Mouse (Mus musculus) frontal cortex, adult (tissue): ENCODE measurements at regions not wholly inside any gene's neighbourhood (a gene's known extent, or its start where the extent isn't known, plus 50 kb on each side); places are given as distances from the start of the nearest gene placed in this dataset.

ENCODE experiments used
- ATAC-seq: cut with Nextera tagmentation; 2 replicates; pipeline ENCODE4 v1.9.2; 2017; ENCODE audit warnings: mild to moderate bottlenecking, moderate library complexity, mixed read lengths; ENCODE audit not compliant: low TSS enrichment

DNA sequence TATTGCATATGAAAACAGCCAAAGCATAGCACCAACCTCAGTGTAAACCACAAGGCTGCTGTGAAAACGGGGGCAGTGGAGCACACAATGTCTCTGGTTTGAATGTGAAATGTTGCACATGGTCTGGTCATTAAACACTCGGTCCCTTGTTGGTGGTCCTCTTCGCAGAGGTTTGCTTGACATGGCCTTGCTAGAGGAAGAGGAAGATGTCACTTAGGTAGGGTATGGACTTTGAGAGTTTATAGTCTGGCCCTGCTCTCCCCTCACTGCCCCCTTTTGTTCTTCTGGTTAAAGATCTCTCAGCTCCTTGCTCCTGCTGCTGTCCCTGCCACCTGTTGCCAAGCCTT lies 125.9 kb upstream of the Ift57 start:
- no peak for ATAC-seq

DNA sequence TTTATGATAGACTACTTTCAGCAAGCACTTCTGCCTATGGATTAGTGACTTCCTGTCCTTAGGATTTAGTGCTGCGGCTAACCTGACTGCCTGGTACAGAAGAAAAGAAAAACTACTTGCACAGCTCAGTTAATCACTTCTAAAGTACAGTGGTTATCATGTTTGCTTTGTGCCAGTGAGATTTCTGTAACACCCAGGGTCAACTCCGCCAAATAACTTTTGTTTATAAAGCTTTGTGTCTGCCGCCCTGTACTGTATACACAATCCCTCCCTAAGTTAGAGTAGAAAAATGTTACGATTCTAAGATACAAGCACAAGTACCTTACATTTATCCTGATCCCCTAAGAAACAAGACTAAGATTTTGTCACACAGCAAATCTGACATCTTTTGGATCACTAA lies 120.1 kb upstream of the Ift57 start:
- no peak for ATAC-seq

DNA sequence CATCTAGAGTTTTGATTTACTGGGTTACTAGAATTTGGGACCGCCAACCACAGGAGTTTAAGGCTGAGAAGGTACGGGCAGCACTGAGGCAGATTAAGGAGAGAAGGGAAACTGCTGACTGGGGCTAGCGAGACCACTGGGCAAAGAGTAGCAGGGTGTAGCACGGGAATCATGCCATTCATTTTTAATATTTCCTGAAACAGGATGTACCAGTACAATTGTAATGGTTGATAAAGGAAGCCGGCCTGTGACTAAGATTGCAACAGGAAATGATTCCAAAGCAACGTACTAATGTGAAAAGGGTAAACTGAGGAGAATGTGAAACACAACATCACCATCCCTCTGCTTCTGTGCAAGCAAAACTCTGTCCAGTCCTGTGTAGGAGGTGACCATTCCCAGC lies 118.3 kb upstream of the Ift57 start:
- no peak for ATAC-seq

GRCm38 (mm10) chr16:49606500-49606899 lies 92.5 kb upstream of the Ift57 start:
- ATAC-seq: peak; percentile 92

DNA sequence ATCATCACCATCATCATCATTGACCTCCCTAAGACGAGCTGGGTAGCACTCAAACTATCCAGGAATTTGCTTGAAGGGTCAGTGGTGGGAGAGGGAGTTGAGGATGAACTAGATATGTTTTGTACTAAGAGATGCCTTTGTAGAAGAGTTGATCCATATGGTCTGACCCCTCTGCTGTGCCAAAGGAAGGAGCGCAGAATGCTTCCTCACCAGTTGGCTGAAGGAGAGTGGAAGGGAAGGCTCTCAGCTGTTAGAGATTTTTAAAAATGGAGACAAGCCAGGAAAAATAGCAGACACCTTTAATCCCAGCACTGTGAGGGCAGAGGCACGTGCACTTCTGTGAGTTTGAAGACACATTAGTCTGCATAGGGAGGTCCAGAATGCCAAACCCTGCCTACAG lies 84.2 kb upstream of the Ift57 start:
- ATAC-seq: no peak

GRCm38 (mm10) chr16:49615342-49616020 lies 83.6 kb upstream of the Ift57 start:
- ATAC-seq: peak; percentile 86

GRCm38 (mm10) chr16:49616263-49616872 lies 82.7 kb upstream of the Ift57 start:
- peak; percentile 56 for ATAC-seq

GRCm38 (mm10) chr16:49633502-49633901 lies 65.5 kb upstream of the Ift57 start:
- ATAC-seq: peak; percentile 95

DNA sequence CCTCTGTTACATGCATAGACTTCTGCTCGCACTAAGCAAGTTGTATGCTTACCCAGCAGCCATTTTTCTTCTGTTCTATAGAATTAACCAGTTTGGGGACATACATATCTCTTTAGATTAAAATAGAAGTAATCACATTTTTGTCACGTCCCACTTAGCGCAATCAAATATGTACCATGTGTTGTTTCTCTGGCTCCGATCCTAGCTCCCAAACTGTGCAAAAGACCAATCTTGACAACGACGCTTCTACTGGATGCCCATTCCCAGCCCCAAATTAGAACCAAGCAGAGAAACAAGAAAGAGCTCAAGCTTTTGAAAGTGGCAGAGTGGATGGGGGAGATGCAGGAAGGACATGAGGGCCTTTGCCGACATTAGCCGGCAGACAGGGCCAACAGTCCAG lies 63.5 kb upstream of the Ift57 start:
- peak; percentile 35 for ATAC-seq

DNA sequence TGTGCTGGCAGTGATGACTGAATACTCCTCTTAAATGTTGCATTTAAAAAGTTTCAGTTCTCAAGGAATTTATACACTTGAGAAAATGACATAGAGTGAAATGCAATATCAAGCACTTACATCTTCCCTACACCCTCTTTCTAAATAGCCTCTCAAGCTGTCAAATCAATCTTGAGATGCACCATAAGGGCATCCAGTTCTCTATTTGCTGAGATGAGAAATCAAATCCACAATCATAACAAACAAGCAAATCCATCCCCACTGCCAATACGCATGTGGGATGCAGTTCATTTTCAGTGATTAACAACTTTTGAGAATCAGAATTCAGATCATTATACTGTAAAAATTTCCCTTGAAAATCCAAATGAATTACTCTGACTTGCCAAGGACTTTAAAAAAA lies 62.6 kb upstream of the Ift57 start:
- ATAC-seq: no peak

DNA sequence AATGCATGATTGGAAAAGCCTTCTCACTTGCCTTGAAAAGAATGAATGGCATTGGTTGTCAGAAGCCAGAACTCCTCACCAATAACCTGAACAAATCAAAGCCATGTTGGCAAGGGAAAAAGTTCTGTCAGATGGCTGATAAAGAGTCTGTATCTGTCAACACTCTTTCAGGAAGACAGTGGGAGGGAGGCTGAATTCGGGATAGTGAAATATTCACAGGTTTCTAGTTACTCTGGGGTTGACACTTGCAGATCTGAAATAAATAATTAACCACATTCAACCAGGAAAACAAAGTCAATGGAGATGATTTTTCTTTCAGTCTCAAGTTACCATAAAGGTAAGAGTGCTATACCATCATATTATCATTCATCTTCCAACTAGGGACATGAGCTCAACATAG lies 56.3 kb upstream of the Ift57 start:
- no peak for ATAC-seq

GRCm38 (mm10) chr16:49644416-49644815 lies 54.6 kb upstream of the Ift57 start:
- no peak for ATAC-seq

GRCm38 (mm10) chr16:49646479-49646878 lies 52.6 kb upstream of the Ift57 start:
- ATAC-seq: no peak
